Mouse (Mus musculus) c-Kit-positive CD71-negative TER-119-negative erythroid progenitor cells, embryonic 14.5 days (primary cell): Measurements from ENCODE around the gene Zfp518b.

ENCODE experiments used
- DNase-seq: peaks from one replicate; pipeline ENCODE4 v3.0.0-alpha.2; 2013; ENCODE audit warnings: low read depth

The Zfp518b gene

GRCm38 (mm10) chr5:38632463-38633449 lies 51.9 kb downstream of the Zfp518b start:
- peak; percentile 69 for DNase-seq

DNA sequence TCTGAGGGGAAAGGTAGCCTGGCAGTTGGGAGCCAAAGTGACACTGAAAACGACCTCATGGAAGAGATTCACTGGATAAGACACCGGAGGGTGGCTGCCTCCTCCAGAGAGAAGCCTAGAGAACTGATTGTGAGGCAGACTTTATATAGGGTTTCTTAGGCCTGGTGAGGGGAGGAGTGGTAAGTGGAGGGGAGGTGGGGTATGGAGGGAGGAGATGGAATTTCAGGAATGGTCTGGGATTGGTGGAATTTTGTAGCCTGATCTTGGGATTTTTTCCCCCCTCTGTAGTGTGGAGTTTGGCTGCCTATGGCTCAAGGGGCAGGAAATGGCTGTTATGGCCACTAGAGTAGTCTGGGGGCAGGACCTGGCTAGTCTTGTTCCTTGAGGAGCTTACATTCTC lies 56.6 kb downstream of the Zfp518b start:
- DNase-seq: no peak

DNA sequence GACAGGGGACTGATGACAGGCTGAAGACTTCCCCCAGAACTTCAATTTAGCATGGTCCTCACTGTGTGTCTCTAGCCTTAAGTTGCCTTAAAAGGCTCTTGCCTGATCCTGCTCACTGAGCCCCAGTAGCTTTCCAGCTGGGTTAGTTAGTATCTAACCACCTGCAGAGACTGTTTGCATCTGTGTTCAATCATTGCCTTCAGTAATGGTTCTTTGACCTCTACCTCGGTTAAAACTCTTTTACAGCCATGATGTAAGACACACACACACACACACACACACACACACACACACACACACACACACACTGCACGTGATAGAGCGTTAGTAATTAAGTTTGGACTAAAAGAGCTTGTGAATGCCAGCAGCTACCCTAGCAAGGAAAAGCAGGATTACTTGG lies 57.7 kb downstream of the Zfp518b start:
- no peak for DNase-seq

DNA sequence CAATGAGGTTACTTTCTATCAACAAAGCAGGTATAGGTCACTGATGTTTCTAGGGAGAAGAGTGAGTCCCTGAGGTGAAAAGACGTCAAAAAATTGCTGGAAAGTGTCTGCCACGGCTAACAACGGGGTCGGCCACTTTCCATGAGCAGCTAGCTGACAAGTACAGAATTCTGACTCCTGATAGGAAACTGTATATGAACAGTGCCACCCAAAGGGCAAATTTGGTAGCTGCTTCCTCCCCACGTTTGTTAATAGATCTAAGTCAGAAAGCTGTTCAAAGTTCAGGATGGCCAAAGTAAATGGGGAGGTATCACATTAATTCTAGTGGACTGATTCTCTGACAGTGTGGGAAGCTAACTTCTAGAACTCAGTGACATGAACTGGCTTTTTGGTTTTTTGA lies 63.8 kb downstream of the Zfp518b start:
- DNase-seq: peak; percentile 19

DNA sequence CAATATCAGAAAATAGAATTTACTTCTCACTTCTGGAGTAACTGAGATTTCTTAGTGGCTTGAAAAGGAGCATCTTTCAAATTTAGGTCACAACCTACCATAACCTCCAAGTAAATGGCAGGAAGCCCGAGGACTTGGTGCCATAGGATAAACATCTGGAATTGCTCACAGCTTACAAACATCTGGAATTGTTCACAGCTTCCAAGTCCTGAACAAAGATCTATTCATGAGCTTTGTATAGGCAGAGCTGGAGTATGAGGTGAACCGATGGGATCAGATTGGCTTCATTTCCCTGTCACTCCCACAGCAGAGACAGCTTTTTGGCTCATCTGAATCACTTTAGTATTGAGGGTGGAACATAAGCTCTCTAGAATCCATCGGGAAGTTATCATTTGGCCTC lies 65.7 kb downstream of the Zfp518b start:
- no peak for DNase-seq
